Mouse (Mus musculus) thymus, adult 2 months (tissue): ENCODE measurements around the gene Orc2.

Experiments used
- CTCF ChIP-seq: fragments of 200-500 bp; IDR thresholded peaks from 2 replicates; pipeline ENCODE4 v1.5.1; 2012; ENCODE audit warnings: mild to moderate bottlenecking, control low read depth, low read length, moderate library complexity, borderline replicate concordance; ENCODE audit not compliant: control insufficient read depth, poor library complexity, insufficient read depth; ENCODE audit errors: extremely low read depth
- POLR2A ChIP-seq: fragments of 200-500 bp; IDR thresholded peaks from 2 replicates; pipeline ENCODE4 v1.6.1; 2012; ENCODE audit warnings: mild to moderate bottlenecking, low read length, control low read depth, moderate library complexity; ENCODE audit not compliant: control insufficient read depth, poor library complexity, insufficient read depth; ENCODE audit errors: extremely low read depth

GRCm38 (mm10) chr1:58422879-58423278 lies 82.0 kb downstream of the Orc2 start:
- TF ChIP-seq POLR2A (no peak), CTCF (no peak)
